Mouse (Mus musculus) cerebellum, adult 11 months (tissue): Measurements from ENCODE around the gene Nxt1.

Experiments used
- DNase-seq: peaks from one replicate; pipeline ENCODE4 v3.0.0; 2022

The Nxt1 gene

DNA sequence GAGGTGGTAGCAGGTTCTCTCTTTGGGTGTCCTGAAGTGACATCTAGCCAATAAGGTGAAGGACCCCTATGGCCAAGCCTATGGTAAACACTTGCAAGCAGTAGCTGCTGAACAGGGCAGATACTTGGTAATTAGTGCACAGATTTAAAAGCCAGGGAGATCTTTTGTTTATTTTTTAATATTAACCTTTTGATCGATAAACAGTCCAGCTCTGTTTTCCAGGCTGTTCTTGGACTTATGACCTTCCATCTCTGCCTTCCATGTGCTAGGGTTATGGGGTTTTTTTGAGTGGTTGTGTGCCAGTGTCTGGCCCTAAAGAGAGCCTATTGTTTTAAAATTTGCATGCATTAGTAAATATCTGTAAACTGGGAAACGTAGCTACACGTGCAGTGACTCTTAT is 17.9 kb downstream of the Nxt1 start:
- DNase-seq = no peak

- DNase-seq = no peak
Observed at GRCm38 (mm10) chr2:148690781-148691180, 18.4 kb downstream of the Nxt1 start.

DNA sequence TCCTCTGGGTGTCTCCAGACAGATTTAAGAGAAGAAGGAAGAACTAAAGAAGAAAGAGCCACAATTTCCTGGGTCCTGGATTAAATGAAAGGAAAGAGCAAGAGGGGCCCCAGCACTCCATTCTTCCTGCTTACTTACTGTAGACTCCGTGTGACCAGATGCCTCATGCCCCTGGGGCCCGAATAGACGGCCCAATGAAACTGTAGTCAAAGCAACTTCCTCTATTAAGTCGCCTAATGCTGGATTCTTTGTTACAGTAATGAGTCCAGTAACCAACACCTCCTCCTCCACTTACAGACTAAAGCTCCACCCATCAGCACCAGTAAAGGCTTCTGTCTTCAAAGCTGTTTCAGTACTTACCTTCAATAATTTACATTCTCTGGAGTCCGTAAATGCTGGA is 26.2 kb downstream of the Nxt1 start:
- no peak for DNase-seq

DNA sequence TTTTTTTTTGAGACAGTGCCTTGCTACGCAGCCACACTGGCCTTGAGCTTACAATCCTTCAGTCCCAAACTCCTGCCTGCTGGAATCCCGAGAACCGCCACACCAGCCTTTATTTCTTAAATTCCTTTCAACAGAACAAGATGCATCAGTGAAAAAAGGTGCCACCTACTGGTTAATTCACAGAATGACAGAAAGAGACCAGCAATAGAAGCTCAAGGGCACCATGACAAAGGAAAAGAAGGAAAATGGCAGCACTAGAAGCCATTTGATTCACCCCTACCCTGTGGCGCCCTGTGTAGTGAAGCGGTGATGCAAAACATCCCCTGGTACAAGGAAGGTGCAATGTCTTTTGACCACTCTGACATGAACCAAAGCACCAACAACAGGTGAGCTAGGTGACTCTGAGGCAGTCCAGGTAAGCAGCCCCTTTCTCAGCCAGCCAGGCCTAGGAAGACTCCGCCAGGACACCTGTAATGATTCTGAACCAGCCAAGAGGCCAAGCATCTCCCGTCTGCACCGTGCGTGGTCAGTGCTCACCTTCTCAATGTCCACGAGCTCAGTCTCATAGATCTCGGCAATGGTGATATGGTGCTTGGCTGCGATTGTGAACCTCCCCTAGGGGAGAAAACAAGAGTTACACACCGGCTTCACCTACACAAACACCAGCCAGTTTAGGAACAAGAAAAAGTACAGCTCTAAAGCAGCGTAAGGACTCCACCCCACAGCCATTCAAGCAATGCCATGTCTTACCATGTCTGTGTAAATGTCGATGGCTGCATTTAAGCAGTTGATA is 34.2 kb downstream of the Nxt1 start:
- no peak for DNase-seq

DNA sequence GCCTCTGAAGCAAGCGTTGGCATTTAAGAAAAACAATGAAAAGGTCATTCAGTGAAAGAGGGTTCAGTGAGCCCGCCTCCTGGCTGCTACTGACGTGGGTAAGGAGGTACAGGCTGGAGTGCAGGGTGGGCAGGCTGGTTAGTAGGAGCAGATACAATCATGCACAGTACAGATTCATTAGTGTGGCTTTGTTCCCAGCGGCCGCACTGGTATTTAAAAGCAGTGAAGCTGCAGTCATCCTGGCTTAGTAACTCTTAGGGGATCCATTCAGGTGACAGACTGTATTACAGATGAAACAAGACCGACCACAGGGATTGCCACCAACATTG is 34.8 kb downstream of the Nxt1 start:
- DNase-seq = no peak

DNA sequence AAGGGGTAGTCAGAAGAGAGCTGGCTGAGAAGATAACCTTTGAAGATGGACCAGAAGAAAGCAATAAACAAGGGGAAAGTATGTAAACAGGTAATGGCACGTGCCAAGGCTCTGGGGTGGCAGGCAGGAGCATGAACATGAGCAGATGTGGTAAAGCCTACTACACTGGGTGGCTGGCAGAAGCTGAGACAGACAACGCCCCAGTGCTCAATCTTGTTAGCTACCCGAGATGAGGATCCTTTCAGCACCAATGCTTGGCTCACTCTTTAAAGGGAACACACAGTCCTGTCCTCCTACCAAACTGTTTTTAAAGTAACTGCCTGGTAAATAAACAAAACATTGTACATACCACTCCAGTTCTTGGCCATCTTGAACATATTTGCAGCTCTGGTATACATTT is 39.9 kb downstream of the Nxt1 start:
- no peak for DNase-seq

DNA sequence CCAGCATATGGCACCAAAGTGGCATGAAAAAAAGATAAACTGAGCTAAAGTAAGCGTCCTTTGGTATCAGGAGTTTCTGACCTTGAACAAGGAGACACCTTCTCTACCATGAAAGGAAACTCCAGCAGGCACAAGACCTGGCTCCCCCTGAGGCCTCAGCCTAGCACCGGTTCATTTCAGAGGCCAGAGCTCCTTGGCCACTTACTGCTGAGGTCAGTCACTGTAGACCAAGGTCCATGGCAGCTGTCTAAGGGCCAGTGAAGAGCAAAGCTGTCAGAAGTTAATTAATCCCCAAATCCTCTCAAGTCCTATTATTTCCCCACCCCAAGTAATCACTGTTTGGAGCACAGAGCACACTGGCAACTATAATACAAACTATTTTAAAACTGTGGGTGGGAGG is 44.7 kb downstream of the Nxt1 start:
- DNase-seq = no peak

DNA sequence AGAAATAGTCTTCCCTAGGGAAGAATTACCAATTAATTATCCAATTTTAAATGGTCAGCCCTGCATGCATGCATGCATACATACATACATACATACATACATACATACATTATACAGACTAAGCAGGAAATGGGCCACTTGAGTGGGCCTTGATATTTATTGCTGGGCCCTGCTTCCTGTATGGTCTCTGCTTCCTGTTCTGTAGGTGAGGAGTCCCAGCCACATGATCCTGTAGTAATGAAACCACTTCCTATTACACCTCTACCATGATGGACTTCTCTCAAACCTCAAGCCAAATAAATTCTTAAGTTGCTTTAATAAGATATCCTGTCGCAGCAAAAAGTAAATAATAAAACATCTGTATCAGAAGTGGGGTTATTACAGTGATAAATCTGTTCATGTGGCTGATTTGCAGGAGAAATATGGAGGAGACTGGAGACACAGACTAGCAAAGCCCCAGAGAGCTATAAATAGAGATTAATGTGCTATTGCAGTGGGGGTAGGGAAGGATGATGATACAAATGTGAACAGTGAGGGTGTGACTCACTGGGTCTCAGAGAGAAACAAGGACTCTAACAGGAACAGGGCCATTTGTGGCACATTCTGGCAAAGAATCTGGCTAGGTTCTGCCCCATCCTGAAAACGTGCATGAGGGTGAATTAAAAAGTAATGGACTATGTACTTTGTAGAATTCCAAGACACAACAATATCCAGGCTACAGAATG is 47.0 kb downstream of the Nxt1 start:
- no peak for DNase-seq
